Mouse (Mus musculus) ES-Bruce4 (cell line): ENCODE measurements around the gene Axdnd1. TPM values are rescaled to one million over a fixed set of nuclear protein-coding genes. Genes with fewer than 3 reads are reported as not detected.

ENCODE experiments used
- H3K27ac ChIP-seq: 2 replicates; pipeline ENCODE4 v1.5.1; 2012; ENCODE audit warnings: low read length, inconsistent platforms; ENCODE audit not compliant: insufficient read depth
- H3K27me3 ChIP-seq: 2 replicates; pipeline ENCODE4 v1.6.1; 2012; ENCODE audit warnings: mild to moderate bottlenecking, low read length, inconsistent platforms; ENCODE audit not compliant: control insufficient read depth, poor library complexity, insufficient read depth, severe bottlenecking
- H3K36me3 ChIP-seq: 2 replicates; pipeline ENCODE4 v1.6.1; 2012; ENCODE audit warnings: inconsistent platforms, mild to moderate bottlenecking, low read length, moderate library complexity; ENCODE audit not compliant: control insufficient read depth, poor library complexity, insufficient read depth, severe bottlenecking
- H3K4me1 ChIP-seq: one replicate; pipeline ENCODE4 v1.8.1; 2011; ENCODE audit warnings: low read length; ENCODE audit not compliant: control insufficient read depth, insufficient read depth
- H3K4me3 ChIP-seq: 2 replicates; pipeline ENCODE4 v1.5.1; 2011; ENCODE audit warnings: low read depth, mild to moderate bottlenecking, low read length
- H3K9ac ChIP-seq: 2 replicates; pipeline ENCODE4 v1.6.1; 2012; ENCODE audit warnings: low read depth, mild to moderate bottlenecking, inconsistent platforms; ENCODE audit not compliant: poor library complexity, severe bottlenecking
- H3K9me3 ChIP-seq: replicated peaks from 2 replicates; pipeline ENCODE4 v1.6.1; 2012; ENCODE audit warnings: mild to moderate bottlenecking, low read length, inconsistent platforms; ENCODE audit not compliant: control insufficient read depth, poor library complexity, insufficient read depth, severe bottlenecking
- CTCF ChIP-seq: IDR thresholded peaks from one replicate; pipeline ENCODE4 v1.8.1; 2011; ENCODE audit warnings: low read depth, low read length
- EP300 ChIP-seq: IDR thresholded peaks from 2 replicates; pipeline ENCODE4 v1.6.1; 2011; ENCODE audit warnings: low read depth, low read length; ENCODE audit not compliant: insufficient read depth
- POLR2A ChIP-seq: IDR thresholded peaks from one replicate; pipeline ENCODE4 v1.8.1; 2011; ENCODE audit warnings: low read length; ENCODE audit not compliant: insufficient read depth
- polyA plus RNA-seq: library from polyadenylated mRNA; stranded (reverse); fragments of >200 nt; gene quantifications from 2 replicates; pipeline ENCODE4 v1.2.4, GENCODE M21; 2011; ENCODE audit warnings: low read depth; ENCODE audit not compliant: missing spikeins, insufficient read depth, insufficient read length

Gene Axdnd1
- 1.5 and 2.9 TPM in 2 replicates for polyA plus RNA-seq

DNA sequence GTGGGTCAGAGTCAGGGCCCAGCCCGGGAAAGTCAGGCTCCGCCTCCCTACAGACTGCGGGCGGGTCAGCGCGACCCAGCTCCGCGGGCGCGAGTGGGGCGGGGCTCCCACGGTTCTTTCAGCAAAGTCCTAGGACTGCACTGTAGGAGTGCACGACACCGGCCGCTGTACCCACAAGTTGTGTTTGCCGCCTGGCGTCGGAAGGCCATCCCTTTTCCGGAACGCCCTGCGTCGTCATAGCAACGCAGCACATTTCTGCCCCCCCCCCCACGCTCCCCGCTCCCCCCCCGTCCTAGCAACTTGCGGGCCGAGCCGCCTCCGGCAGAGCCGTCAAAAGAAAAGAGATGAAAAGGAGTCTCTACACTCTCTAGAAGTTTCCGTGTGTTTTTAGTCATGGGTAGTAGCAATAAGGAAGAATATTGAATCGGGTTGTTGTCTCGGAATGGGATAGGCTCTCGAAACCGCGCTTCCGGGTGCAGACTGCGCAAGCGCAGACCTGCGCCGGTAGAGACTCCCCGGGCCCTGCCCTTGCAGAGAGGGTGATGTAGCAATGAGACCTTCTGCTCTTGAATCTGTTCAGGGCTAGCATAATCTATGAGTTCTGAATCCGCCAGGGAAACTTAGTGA is at the start of gene Axdnd1:
Gene Axdnd1, minus strand, starts transcription at position 489 of the 627 bp plus-strand sequence.
- H3K27me3 ChIP-seq, result no peaks in the 10 kb centered on the region
- H3K9ac ChIP-seq, result peak within 1 kb of the TSS; percentile 65
- no peaks in the 10 kb centered on the region for H3K36me3 ChIP-seq
- H3K4me1 ChIP-seq, result no peaks in the 10 kb centered on the region
- H3K27ac ChIP-seq, result no peak within 1 kb of the TSS
- TF ChIP-seq CTCF, result no peak
- TF ChIP-seq EP300, result no peak
- peak; percentile 47 for TF ChIP-seq POLR2A
- H3K9me3 ChIP-seq, result peaks cover 2% of the 10 kb centered on the region; the same call in 1 of the 2 replicates
- peak within 1 kb of the TSS; percentile 74 for H3K4me3 ChIP-seq

GRCm38 (mm10) chr1:156470557-156470956 is 49.6 kb upstream of the Axdnd1 start:
- H3K27ac ChIP-seq, result no peak overlapping the region

GRCm38 (mm10) chr1:156468576-156468975 is 47.6 kb upstream of the Axdnd1 start:
- Histone ChIP-seq H3K4me1 (no peaks in the 10 kb centered on the region), H3K9ac (no peak overlapping the region), H3K27me3 (no peaks in the 10 kb centered on the region), H3K36me3 (peaks cover 9% of the 10 kb centered on the region), H3K9me3 (peaks cover 19% of the 10 kb centered on the region; the same call in 1 of the 2 replicates), H3K4me3 (no peak overlapping the region), H3K27ac (no peak overlapping the region)
- no peak for TF ChIP-seq POLR2A
- no peak for TF ChIP-seq CTCF
- no peak for TF ChIP-seq EP300

More at GRCm38 (mm10) chr1:156470557-156470956, 49.6 kb upstream of the Axdnd1 start:
- Histone ChIP-seq H3K9ac (no peak overlapping the region), H3K27me3 (no peaks in the 10 kb centered on the region), H3K4me3 (no peak overlapping the region), H3K4me1 (no peaks in the 10 kb centered on the region), H3K9me3 (peaks cover 13% of the 10 kb centered on the region; the same call in 1 of the 2 replicates), H3K36me3 (peaks cover 9% of the 10 kb centered on the region)
- no peak for TF ChIP-seq EP300
- TF ChIP-seq CTCF, result no peak
- no peak for TF ChIP-seq POLR2A

- peaks cover 9% of the 10 kb centered on the region for H3K36me3 ChIP-seq
- peaks cover 19% of the 10 kb centered on the region; the same call in 1 of the 2 replicates for H3K9me3 ChIP-seq
- H3K9ac ChIP-seq, result no peak overlapping the region
- TF ChIP-seq POLR2A (no peak), CTCF (no peak), EP300 (no peak)
- no peaks in the 10 kb centered on the region for H3K4me1 ChIP-seq
- no peaks in the 10 kb centered on the region for H3K27me3 ChIP-seq
- H3K4me3 ChIP-seq, result no peak overlapping the region
- no peak overlapping the region for H3K27ac ChIP-seq
Observed at GRCm38 (mm10) chr1:156467655-156468255, 46.8 kb upstream of the Axdnd1 start.

DNA sequence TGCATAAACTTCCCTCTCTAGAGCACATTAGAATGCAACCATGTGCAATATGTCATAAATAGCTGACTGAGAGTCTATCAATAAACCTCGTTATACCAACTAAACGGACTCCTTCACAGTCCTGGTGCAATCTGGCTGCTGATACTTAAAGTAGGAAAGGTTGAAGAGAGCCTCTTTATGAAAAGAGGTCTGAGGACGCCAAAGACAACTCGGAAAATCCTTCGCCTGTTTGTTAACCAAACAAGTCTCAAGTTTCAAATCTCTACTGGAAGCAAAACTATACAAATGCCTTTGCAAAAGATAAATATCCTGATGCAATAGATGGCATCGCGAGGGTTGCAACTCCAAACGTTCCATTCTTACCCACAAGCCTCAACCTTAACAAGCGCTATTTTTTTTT is 44.0 kb upstream of the Axdnd1 start:
- H3K9ac ChIP-seq, result no peak overlapping the region
- H3K27me3 ChIP-seq, result no peaks in the 10 kb centered on the region
- TF ChIP-seq CTCF (no peak), POLR2A (no peak)
- H3K36me3 ChIP-seq, result peaks cover 9% of the 10 kb centered on the region
- no peaks in the 10 kb centered on the region for H3K4me1 ChIP-seq
- H3K9me3 ChIP-seq, result peaks cover 19% of the 10 kb centered on the region; the same call in 1 of the 2 replicates
- H3K27ac ChIP-seq, result no peak overlapping the region
- no peak overlapping the region for H3K4me3 ChIP-seq
